Mouse (Mus musculus) E14TG2a.4 (cell line): ENCODE data around the gene Stk10.

ENCODE experiments used
- CTCF ChIP-seq: conservative IDR thresholded peaks from 2 replicates; pipeline ENCODE4 v1.5.1; 2014; ENCODE audit warnings: low read length
- NANOG ChIP-seq: IDR thresholded peaks from 2 replicates; pipeline ENCODE4 v1.6.1; 2014; ENCODE audit warnings: borderline replicate concordance, low read length, mixed read lengths

GRCm38 (mm10) chr11:32629713-32630211 is 96.7 kb downstream of the Stk10 start:
- TF ChIP-seq CTCF (0 out of 2 replicates have a peak, but pooled peaks have one; percentile 3), NANOG (no peak)
